Mouse (Mus musculus) testis, adult 2 months (tissue): ENCODE data around the gene Cacfd1. TPM values are rescaled to one million over a fixed set of nuclear protein-coding genes. Genes with fewer than 3 reads are reported as not detected.

Experiments used
- H3K27ac ChIP-seq: fragments of 200-500 bp; 2 replicates; pipeline ENCODE4 v1.5.1; 2012; ENCODE audit warnings: low read depth, low read length; ENCODE audit not compliant: control insufficient read depth, insufficient read depth
- H3K27me3 ChIP-seq: fragments of 200-500 bp; 2 replicates; pipeline ENCODE4 v1.6.1; 2012; ENCODE audit warnings: mild to moderate bottlenecking, low read length, moderate library complexity; ENCODE audit not compliant: control insufficient read depth, insufficient read depth
- H3K36me3 ChIP-seq: fragments of 200-500 bp; 2 replicates; pipeline ENCODE4 v1.6.1; 2012; ENCODE audit warnings: mild to moderate bottlenecking, low read length; ENCODE audit not compliant: control insufficient read depth, insufficient read depth
- H3K4me1 ChIP-seq: fragments of 200-500 bp; 2 replicates; pipeline ENCODE4 v1.6.1; 2012; ENCODE audit warnings: low read length; ENCODE audit not compliant: control insufficient read depth, insufficient read depth
- H3K4me3 ChIP-seq: fragments of 200-500 bp; 2 replicates; pipeline ENCODE4 v1.5.1; 2012; ENCODE audit warnings: low read depth, mild to moderate bottlenecking, low read length, moderate library complexity, mixed read lengths; ENCODE audit not compliant: control insufficient read depth
- CTCF ChIP-seq: fragments of 200-500 bp; IDR thresholded peaks from 2 replicates; pipeline ENCODE4 v1.5.1; 2012; ENCODE audit warnings: low read depth, mild to moderate bottlenecking, inconsistent platforms, low read length, moderate library complexity; ENCODE audit not compliant: control insufficient read depth, insufficient read depth, insufficient replicate concordance
- POLR2A ChIP-seq: fragments of 200-500 bp; IDR thresholded peaks from 2 replicates; pipeline ENCODE4 v1.6.1; 2012; ENCODE audit warnings: low read depth, mild to moderate bottlenecking, inconsistent platforms, low read length, moderate library complexity; ENCODE audit not compliant: control insufficient read depth
- polyA plus RNA-seq: library from polyadenylated mRNA; depleted of rRNA; stranded (reverse); fragments of >200 nt; gene quantifications from 2 replicates; pipeline ENCODE4 v1.2.3, GENCODE M21; 2012

The Cacfd1 gene
- polyA plus RNA-seq, 1 experiment = 26.5 TPM

DNA sequence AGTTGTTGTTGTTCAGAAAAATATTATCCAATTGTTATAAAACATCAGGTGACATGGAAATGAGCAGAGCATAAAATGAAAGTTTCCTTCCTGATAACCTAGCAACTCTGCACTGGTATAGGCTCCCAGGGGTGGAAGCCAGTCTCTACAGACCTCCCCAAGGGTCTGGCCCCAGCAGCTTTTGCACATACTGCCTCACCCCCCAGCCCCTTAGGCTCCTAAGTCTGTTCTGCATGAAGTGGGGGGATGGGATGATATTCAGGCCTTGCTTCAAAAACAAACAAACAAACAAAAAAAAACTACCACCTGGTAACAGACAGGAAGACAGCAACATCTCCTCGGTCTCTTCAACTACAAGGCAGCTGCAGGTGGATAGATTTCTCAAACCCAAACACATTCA lies 29.4 kb upstream of the Cacfd1 start:
- Histone ChIP-seq H3K27me3 (no peaks in the 10 kb centered on the region), H3K36me3 (no peaks in the 10 kb centered on the region), H3K4me3 (peak overlapping the region; percentile 46), H3K4me1 (no peaks in the 10 kb centered on the region), H3K27ac (no peak overlapping the region)
- TF ChIP-seq POLR2A (no peak), CTCF (no peak)

GRCm38 (mm10) chr2:26984179-26984578 lies 25.5 kb upstream of the Cacfd1 start:
- TF ChIP-seq CTCF (no peak), POLR2A (no peak)
- H3K36me3 ChIP-seq = no peaks in the 10 kb centered on the region

DNA sequence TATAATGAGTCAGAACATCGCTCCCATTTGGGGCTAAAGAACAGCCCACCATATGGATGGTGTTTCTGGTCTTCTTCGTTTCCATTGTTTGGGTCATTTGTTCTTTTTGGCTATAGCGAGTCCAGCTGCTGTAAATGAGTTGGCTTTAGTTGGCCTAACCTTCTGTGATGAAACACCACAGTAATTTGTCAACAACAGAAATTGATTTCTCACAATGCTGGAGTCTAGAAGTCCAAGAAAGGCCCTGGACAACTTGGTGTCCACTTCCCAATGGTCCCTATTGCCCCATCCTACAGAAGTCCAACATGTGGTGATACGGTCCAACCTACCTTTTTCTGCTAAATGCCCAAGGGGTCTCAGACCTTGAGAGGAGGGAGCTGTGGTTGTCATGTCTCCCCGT lies 25.1 kb upstream of the Cacfd1 start:
- Histone ChIP-seq H3K27ac (no peak overlapping the region), H3K36me3 (no peaks in the 10 kb centered on the region), H3K4me1 (no peaks in the 10 kb centered on the region), H3K4me3 (no peak overlapping the region), H3K27me3 (no peaks in the 10 kb centered on the region)
- TF ChIP-seq POLR2A (no peak), CTCF (no peak)

More at GRCm38 (mm10) chr2:26984179-26984578, 25.5 kb upstream of the Cacfd1 start:
- no peaks in the 10 kb centered on the region for H3K27me3 ChIP-seq
- no peaks in the 10 kb centered on the region for H3K4me1 ChIP-seq
- no peak overlapping the region for H3K27ac ChIP-seq
- no peak overlapping the region for H3K4me3 ChIP-seq

GRCm38 (mm10) chr2:26993936-26994335 lies 15.8 kb upstream of the Cacfd1 start:
- Histone ChIP-seq H3K27ac (no peak overlapping the region), H3K36me3 (no peaks in the 10 kb centered on the region), H3K27me3 (no peaks in the 10 kb centered on the region)

GRCm38 (mm10) chr2:26997498-26997897 lies 12.2 kb upstream of the Cacfd1 start:
- Histone ChIP-seq H3K27ac (no peak overlapping the region), H3K36me3 (no peaks in the 10 kb centered on the region), H3K4me1 (no peaks in the 10 kb centered on the region), H3K4me3 (no peak overlapping the region), H3K27me3 (no peaks in the 10 kb centered on the region)
- TF ChIP-seq POLR2A (no peak), CTCF (no peak)

More at GRCm38 (mm10) chr2:26993936-26994335, 15.8 kb upstream of the Cacfd1 start:
- TF ChIP-seq POLR2A = no peak
- no peak for TF ChIP-seq CTCF
- Histone ChIP-seq H3K4me3 (no peak overlapping the region), H3K4me1 (no peaks in the 10 kb centered on the region)

DNA sequence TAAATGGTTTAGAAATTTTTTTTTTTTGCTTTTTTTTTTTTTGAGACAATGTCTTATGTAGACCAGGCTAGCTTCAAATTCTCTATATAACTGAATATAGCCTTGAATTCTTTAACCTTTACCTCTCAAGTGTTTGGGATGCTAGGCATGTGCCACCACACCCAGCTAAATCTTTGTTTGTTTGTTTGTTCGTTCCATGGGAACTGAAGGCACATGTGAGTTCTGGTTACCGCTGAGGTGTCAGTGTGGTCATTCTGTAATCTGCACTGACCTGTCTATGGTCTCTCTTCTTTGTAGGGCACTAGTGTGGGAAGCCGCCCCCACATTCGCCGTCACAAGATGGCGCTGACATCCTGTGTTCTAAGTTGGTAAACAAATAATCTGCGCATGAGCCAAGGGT lies 11.7 kb upstream of the Cacfd1 start:
- no peak for TF ChIP-seq CTCF
- TF ChIP-seq POLR2A = no peak
- H3K36me3 ChIP-seq = no peaks in the 10 kb centered on the region
- no peaks in the 10 kb centered on the region for H3K4me1 ChIP-seq
- H3K4me3 ChIP-seq = no peak overlapping the region
- no peaks in the 10 kb centered on the region for H3K27me3 ChIP-seq
- no peak overlapping the region for H3K27ac ChIP-seq

DNA sequence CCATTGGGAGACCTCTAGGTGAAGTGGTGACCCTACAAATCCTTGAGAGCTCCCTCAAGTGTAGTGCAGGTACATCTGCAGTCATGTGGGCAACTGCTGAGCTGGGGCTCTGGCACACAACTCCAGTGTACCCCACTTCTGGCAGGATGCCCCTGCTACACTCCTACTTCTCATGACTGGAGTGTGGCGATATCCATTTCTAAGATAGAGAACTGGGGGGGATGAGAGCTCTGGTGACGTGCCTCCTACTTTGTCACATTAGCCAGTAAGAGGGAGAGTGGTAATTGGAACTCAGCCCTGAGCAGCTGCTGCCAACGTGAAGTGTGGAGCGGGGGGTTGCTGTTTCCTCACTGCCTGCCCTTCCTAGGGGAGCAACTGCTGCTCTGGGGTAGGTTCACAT lies 3.5 kb upstream of the Cacfd1 start:
- H3K4me1 ChIP-seq = peaks cover 15% of the 10 kb centered on the region
- H3K36me3 ChIP-seq = no peaks in the 10 kb centered on the region
- TF ChIP-seq POLR2A (no peak), CTCF (no peak)
- no peak overlapping the region for H3K27ac ChIP-seq
- H3K27me3 ChIP-seq = no peaks in the 10 kb centered on the region
- H3K4me3 ChIP-seq = no peak overlapping the region

DNA sequence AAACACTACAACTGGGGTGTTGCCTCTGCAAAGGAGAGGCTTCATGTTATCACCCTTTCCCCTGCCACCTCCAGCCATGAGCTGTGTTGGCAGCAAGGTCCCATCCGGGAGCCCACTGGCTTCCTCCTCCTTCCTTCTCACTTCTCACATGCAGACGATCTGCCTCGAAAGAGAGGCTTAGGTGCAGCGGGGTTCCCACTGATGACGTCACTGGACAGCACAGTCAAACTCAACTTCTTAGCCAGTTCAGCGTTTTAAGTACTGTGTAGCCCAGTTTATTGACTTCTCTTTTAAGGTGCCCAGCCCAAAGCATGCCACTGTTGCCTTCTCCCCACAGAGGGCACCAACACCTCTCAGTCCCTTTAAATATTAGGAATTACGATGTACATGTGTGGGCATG lies 2.0 kb upstream of the Cacfd1 start:
- no peak overlapping the region for H3K27ac ChIP-seq
- H3K36me3 ChIP-seq = no peaks in the 10 kb centered on the region
- H3K27me3 ChIP-seq = no peaks in the 10 kb centered on the region
- H3K4me3 ChIP-seq = no peak overlapping the region
- H3K4me1 ChIP-seq = peaks cover 15% of the 10 kb centered on the region
- TF ChIP-seq CTCF (no peak), POLR2A (no peak)
